In the genomic region with DNA sequence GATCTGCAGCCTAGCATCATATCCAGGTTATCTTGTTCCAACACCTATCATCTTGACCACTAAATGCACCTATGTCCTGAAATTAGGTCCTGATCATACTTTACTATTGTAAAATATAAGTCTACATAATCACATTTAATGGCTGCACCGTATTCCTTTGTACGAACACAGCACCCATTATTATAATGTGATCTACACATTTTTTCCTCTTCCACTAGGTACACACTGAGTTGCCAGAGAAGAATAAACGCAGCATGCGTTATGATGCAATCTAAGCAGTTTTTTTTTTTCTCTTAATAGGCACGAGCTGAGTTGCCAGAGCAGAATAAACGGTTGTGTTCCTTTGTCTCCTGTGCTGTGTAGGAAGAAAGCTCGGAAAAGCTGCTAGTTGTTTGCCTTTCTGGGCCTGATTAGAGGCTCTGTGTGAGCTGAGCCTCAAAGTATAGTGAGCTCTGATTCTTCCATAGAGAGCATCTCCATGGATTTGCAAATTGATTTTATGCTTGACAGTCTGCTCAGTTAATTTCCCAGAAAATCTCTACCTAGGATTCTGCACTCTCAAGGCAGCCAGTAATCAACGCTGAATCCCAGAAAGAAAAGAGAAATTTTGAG, we compare ENCODE assay signal across 11 mouse cellular contexts. TPM values are rescaled to one million over a fixed set of nuclear protein-coding genes. Genes with fewer than 3 reads are reported as not detected.
DNase-seq lines count a peak whose midpoint lies in the region; ATAC-seq lines count a peak whose summit lies in the region.
"Had no signal": no experiment of that assay in that cellular context is flagged by ENCODE, and none has a peak within 500 bp of the region (broad histone marks: within the 10 kb centered on the region; RNA-seq: fewer than 3 reads in every experiment).

No protein-coding gene starts in this region.

- no peak overlapping the region for H3K9ac ChIP-seq in embryonic facial prominence, embryonic 14.5 days (ENCODE audit: low read depth, low read length)
- H3K9ac ChIP-seq in hindbrain, embryonic 12.5 days, result no peak overlapping the region
- H3K9ac ChIP-seq in midbrain, embryonic 15.5 days, result no peak overlapping the region

- no peaks in the 10 kb centered on the region for H3K9me3 ChIP-seq in embryonic facial prominence, embryonic 14.5 days (ENCODE audit: control insufficient read depth, low read length)
- no peaks in the 10 kb centered on the region for H3K9me3 ChIP-seq in hindbrain, embryonic 12.5 days (replicated peaks)
- H3K9me3 ChIP-seq in midbrain, embryonic 15.5 days, result no peaks in the 10 kb centered on the region

- peak; percentile 32 for DNase-seq in brain, adult 2 months (ENCODE audit: low read depth, low spot score)
- peak; percentile 23 for DNase-seq in embryonic facial prominence, embryonic 14.5 days (ENCODE audit: low spot score)
- DNase-seq in right cerebral cortex, adult 2 months (ENCODE audit: low spot score in 2 of 2), result no peak
- no peak for DNase-seq in cerebellum, postnatal 25 days
- DNase-seq in frontal cortex, postnatal 14 days (ENCODE audit: low spot score in 2 of 2), result no peak
- DNase-seq in kidney, adult 9 months, result no peak
- DNase-seq: cerebellum, postnatal 10 days; lung, postnatal 36 days had no signal

- H3K4me2 ChIP-seq in embryonic facial prominence, embryonic 14.5 days (ENCODE audit: low read depth, low read length), result no peak overlapping the region
- no peak overlapping the region for H3K4me2 ChIP-seq in hindbrain, embryonic 12.5 days (replicated peaks)
- peak overlapping the region; percentile 3; the same call in 1 of the 2 replicates for H3K4me2 ChIP-seq in midbrain, embryonic 15.5 days

- no peaks in the 10 kb centered on the region for H3K27me3 ChIP-seq in embryonic facial prominence, embryonic 14.5 days (replicated peaks; ENCODE audit: control insufficient read depth, insufficient read depth, low read length)
- H3K27me3 ChIP-seq in hindbrain, embryonic 12.5 days, result peaks cover 12% of the 10 kb centered on the region
- H3K27me3 ChIP-seq in midbrain, embryonic 15.5 days (replicated peaks), result 0 out of 2 replicates have a peak, but pooled peaks cover 7% of the 10 kb centered on the region

- 48% methylated on average over 8 of the region's 8 CpGs for WGBS in embryonic facial prominence, embryonic 14.5 days
- WGBS in hindbrain, embryonic 12.5 days, result 36% methylated on average over 8 of the region's 8 CpGs
- WGBS in midbrain, embryonic 15.5 days, result 29% methylated on average over 8 of the region's 8 CpGs

- ATAC-seq in embryonic facial prominence, embryonic 14.5 days (ENCODE audit: low read depth), result peak; percentile 41; the same call in 1 of the 2 replicates
- peak; percentile 72 for ATAC-seq in hindbrain, embryonic 12.5 days (ENCODE audit: low FRiP score)
- peak; percentile 88 for ATAC-seq in midbrain, embryonic 15.5 days (replicated peaks)
- ATAC-seq: CD4-positive, CD25-positive, alpha-beta regulatory T cell, adult 4 months had no signal

- no peaks in the 10 kb centered on the region for H3K36me3 ChIP-seq in embryonic facial prominence, embryonic 14.5 days (ENCODE audit: control insufficient read depth, insufficient read depth, low read length)
- no peaks in the 10 kb centered on the region for H3K36me3 ChIP-seq in hindbrain, embryonic 12.5 days
- no peaks in the 10 kb centered on the region for H3K36me3 ChIP-seq in midbrain, embryonic 15.5 days (replicated peaks)

- H3K27ac ChIP-seq in embryonic facial prominence, embryonic 14.5 days (replicated peaks; ENCODE audit: low read depth, low read length), result no peak overlapping the region
- H3K27ac ChIP-seq in hindbrain, embryonic 12.5 days, result peak overlapping the region; percentile 71
- H3K27ac ChIP-seq in midbrain, embryonic 15.5 days, result peak overlapping the region; percentile 79

- no peaks in the 10 kb centered on the region for H3K4me1 ChIP-seq in embryonic facial prominence, embryonic 14.5 days (ENCODE audit: control insufficient read depth, insufficient read depth, low read length)
- H3K4me1 ChIP-seq in hindbrain, embryonic 12.5 days, result no peaks in the 10 kb centered on the region
- H3K4me1 ChIP-seq in midbrain, embryonic 15.5 days, result peaks cover 5% of the 10 kb centered on the region; the same call in 1 of the 2 replicates

- H3K4me3 ChIP-seq in embryonic facial prominence, embryonic 14.5 days (ENCODE audit: low read depth, low read length), result no peak overlapping the region
- H3K4me3 ChIP-seq in hindbrain, embryonic 12.5 days, result no peak overlapping the region
- H3K4me3 ChIP-seq in midbrain, embryonic 15.5 days, result no peak overlapping the region

RNA-seq across cellular contexts. Expression of gene Hnrnph2, which starts 19.4 kb away (rescaled TPM):
- polyA plus RNA-seq in embryonic facial prominence, embryonic 14.5 days (2014; fragmentation: Nextera tagmentation; extraction: Ambion mirVana), result 93.9 and 97.4 TPM in 2 replicates
- polyA plus RNA-seq in hindbrain, embryonic 12.5 days (2016; fragmentation: Nextera tagmentation; extraction: Ambion mirVana), result 177 and 186 TPM in 2 replicates
- 145 and 146 TPM in 2 replicates for polyA plus RNA-seq in midbrain, embryonic 15.5 days (2015; fragmentation: Nextera tagmentation; extraction: Ambion mirVana)

RNA-seq across cellular contexts. Expression of gene Gla, which starts 19.4 kb away (rescaled TPM):
- polyA plus RNA-seq in embryonic facial prominence, embryonic 14.5 days (2014; fragmentation: Nextera tagmentation; extraction: Ambion mirVana), result 3.9 and 4.9 TPM in 2 replicates
- 3.7 and 4.8 TPM in 2 replicates for polyA plus RNA-seq in hindbrain, embryonic 12.5 days (2016; fragmentation: Nextera tagmentation; extraction: Ambion mirVana)
- polyA plus RNA-seq in midbrain, embryonic 15.5 days (2015; fragmentation: Nextera tagmentation; extraction: Ambion mirVana), result 3.7 and 6.2 TPM in 2 replicates

RNA-seq across cellular contexts. Expression of gene Rpl36a, which starts 34.9 kb away (rescaled TPM):
- 496 and 585 TPM in 2 replicates for polyA plus RNA-seq in embryonic facial prominence, embryonic 14.5 days (2014; fragmentation: Nextera tagmentation; extraction: Ambion mirVana)
- 236 and 276 TPM in 2 replicates for polyA plus RNA-seq in hindbrain, embryonic 12.5 days (2016; fragmentation: Nextera tagmentation; extraction: Ambion mirVana)
- polyA plus RNA-seq in midbrain, embryonic 15.5 days (2015; fragmentation: Nextera tagmentation; extraction: Ambion mirVana), result 155 and 158 TPM in 2 replicates

RNA-seq across cellular contexts. Expression of gene Btk, which starts 37.0 kb away (rescaled TPM):
- polyA plus RNA-seq in embryonic facial prominence, embryonic 14.5 days (2014; fragmentation: Nextera tagmentation; extraction: Ambion mirVana), result 1.4 and 2.1 TPM in 2 replicates
- 0.76 and 0.85 TPM in 2 replicates for polyA plus RNA-seq in hindbrain, embryonic 12.5 days (2016; fragmentation: Nextera tagmentation; extraction: Ambion mirVana)
- polyA plus RNA-seq in midbrain, embryonic 15.5 days (2015; fragmentation: Nextera tagmentation; extraction: Ambion mirVana), result 0.75 and 0.77 TPM in 2 replicates

Comparison
In these comparisons a context has a peak if more than half of its experiments do, and no peak if none do; other contexts are left out.
1. DNase-seq: peak in brain, adult 2 months (single experiment) and embryonic facial prominence, embryonic 14.5 days (single experiment); none in right cerebral cortex, adult 2 months (0 of 2), cerebellum, postnatal 25 days (0 of 2), frontal cortex, postnatal 14 days (0 of 2) and kidney, adult 9 months (single experiment).
2. Peak in every context shown above with its lines, with median percentiles within 50 percentile points of each other: ATAC-seq.